Mouse (Mus musculus): ENCODE results near the gene Mrps27. TPM values are rescaled to one million over a fixed set of nuclear protein-coding genes. Genes with fewer than 3 reads are reported as not detected.

Gene Mrps27
- polyA plus RNA-seq, 1 experiment from 2014 or later, result 63.4 TPM

Other genes starting within 250 kb of the Mrps27 start
- gene Zfp366, start 160.0 kb upstream of the Mrps27 start, polyA plus RNA-seq (2014; fragmentation: Nextera tagmentation; extraction: Ambion mirVana), result 0.72 and 0.73 TPM in 2 replicates
- gene Ptcd2, start 81 bp upstream of the Mrps27 start, polyA plus RNA-seq (2014; fragmentation: Nextera tagmentation; extraction: Ambion mirVana), result 49.0 and 54.2 TPM in 2 replicates
- gene Map1b, start 171.8 kb downstream of the Mrps27 start, polyA plus RNA-seq (2014; fragmentation: Nextera tagmentation; extraction: Ambion mirVana), result 823 and 854 TPM in 2 replicates

All from forebrain, embryonic 11.5 days (tissue).